Mouse (Mus musculus) left cerebral cortex, postnatal 4 days (tissue): ENCODE results near the gene Alad. TPM values are rescaled to one million over a fixed set of nuclear protein-coding genes. Genes with fewer than 3 reads are reported as not detected.

Experiments used
- DNase-seq: peaks from one replicate; pipeline ENCODE4 v3.0.0-alpha.2; 2022
- intact Hi-C: fragments of 180-260 bp; cut with DNase I; formaldehyde crosslinking; loops from one replicate; pipeline ENCODE4 v1.15.1; 2025
- total RNA-seq, 2 experiments: library from RNA; stranded (reverse); gene quantifications; 2 replicates each; pipeline ENCODE4 v1.2.3; 2021

Gene Alad
- total RNA-seq = 10 to 100 TPM; 35.3 to 36.8 TPM

DNA sequence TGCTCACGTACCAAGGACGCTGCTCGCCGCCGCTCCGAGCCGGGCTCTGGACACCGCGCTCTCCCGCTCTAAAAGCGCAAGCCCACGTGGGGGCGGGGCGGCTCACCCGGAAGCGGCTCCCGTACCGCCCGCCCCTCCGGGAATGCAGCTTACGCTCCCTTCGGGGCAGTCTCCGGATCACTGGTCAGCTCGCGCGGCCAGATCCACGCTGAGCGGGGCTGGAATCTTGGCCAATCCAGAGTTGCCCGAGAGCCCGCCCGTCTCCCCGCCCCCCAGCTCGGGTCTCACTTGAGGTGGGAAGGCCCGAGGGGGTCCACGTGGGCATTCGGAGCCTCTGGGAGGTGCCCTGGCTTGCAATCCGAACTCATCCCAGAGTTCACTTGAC, at the start of gene Alad:
Alad (minus strand) TSS at position 70 of the 385 bp plus-strand sequence.
- intact Hi-C loops = no loop called here
- peak; percentile 78 for DNase-seq

DNA sequence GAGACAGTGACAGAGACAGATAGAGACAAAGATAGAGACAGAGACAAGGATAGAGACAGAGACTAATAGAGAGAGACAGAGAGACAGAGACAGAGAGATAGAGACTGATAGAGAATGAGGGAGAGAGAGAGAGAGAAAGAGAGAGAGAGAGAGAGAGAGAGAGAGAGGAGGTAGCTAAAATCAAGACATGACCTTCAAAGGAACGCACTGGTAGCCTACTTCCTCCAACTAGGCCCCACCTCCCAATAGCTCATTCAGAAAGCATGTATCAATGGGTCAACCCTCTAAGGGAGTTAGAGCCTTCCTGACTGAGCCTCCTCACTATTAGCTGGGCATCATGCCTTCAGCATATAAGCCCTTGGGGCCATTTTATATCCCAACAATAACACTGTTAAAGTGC, 48.6 kb upstream of the Alad start:
- intact Hi-C loops = loop anchor here (10.0 kb wide), 1 partner anchor 566 kb away; no protein-coding TSS in a partner anchor
- no peak for DNase-seq

DNA sequence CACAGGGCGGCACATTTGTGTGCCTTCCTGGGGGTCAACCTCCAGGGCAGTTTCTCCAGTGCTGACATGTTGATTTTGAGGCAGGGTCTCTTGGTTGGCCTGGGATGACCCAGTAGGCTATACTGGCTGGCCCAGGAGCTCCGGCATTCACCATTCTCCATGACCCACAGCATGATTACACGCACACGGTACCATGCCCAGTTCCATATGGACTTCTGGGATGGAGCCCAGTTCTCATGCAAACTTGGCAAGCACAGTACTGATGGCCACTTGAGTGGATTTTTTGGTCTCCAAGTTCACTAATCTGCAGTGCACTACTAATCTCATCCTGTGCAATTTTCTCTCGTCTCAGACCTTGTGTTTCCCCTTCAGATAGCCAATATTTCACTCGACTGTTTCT, 48.0 kb upstream of the Alad start:
- no peak for DNase-seq
- intact Hi-C loops = loop anchor here (10.0 kb wide), 1 partner anchor 567 kb away; no protein-coding TSS in a partner anchor

DNA sequence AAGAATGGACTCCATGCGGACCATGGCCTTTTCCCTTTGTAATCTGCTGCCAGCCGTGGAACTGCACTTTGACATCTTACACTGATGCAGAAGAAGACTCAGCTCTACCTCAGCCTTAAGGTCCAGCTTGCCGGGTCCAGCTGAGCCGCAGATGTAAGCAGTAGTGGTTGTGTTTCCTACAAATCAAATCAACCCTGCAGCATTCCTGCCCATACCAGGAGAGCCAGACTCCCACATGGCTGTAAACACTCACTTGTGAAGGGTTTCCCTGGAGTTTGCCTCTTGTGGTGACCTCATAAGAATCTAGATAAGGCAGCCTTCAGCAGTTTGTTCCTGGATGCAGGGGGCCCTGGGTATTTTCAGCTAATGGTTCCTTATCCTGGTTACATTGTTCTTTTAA, 46.8 kb upstream of the Alad start:
- intact Hi-C loops = loop anchor here (10.0 kb wide), 1 partner anchor 568 kb away; no protein-coding TSS in a partner anchor

DNA sequence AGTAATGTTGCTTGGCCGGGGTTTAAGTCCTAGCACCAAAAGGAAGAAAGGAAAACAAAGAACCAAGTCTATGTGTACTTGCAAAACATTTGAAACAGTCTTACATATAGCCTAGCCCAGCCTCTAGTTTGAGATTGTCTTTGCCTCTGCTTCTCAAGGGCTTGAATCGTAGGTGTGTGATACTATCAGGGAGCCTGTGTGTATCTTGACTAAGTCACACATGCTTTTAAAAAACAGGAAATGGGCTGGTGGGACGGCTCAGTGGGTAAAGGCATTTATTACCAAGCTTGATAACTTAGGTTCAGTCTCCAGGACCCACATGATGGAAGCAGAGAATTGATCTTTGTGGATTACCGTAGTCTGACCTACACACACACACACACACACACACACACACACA, 42.3 kb upstream of the Alad start:
- DNase-seq = no peak
- intact Hi-C loops = loop anchor here (5.0 to 10.0 kb wide), 3 partner anchors 135 to 573 kb away; no protein-coding TSS in a partner anchor

More for the DNA sequence above, 46.8 kb upstream of the Alad start:
- no peak for DNase-seq

DNA sequence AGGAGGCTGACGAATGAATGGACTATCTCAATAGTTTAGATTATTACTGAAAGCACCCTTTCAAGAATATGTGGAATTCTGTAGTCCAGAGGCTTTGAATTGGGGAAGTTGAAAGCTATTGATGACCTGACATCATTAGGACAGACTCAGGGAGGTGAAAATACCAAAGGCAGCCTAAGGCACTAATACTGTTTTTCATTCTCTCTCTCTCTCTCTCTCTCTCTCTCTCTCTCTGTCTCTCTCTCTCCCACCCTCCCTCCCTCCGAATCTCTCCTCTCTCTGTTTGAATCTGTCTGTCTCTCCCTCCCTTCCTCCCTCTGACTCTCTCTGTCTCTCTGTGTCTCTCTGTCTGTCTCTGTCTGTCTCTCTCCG, 41.9 kb upstream of the Alad start:
- intact Hi-C loops = loop anchor here (5.0 to 10.0 kb wide), 3 partner anchors 136 to 573 kb away; no protein-coding TSS in a partner anchor
- DNase-seq = no peak

DNA sequence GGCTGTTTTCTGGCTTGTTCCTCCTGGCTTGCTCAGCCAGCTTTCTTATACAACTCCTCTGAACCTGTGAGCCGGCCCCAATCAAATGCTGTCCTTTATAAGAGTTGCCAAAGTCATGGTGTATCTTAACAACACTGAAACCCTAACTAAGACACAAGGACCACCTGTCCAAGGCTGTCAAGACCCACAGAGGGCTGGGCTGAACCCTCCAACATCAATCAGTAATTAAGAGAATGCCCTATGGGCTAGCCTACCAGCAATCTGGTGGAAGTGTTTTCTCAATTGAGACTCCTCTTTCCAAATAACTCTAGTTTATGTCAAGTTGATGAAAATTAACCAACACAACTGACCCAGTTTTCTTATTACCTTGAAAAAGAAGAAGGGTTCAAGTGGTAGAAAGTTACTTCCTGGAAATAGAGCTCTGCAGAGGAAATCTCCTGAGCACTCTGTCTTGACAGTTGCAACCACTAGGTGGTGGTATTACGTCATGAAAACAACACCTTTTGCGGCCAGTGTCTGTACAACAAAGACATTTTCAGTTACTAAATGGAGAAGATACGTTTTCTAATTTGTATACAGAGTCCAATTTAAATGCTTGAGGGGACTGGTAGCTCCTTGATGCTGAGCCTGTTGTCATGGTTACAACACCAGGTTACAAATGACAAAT, 41.4 kb upstream of the Alad start:
- intact Hi-C loops = loop anchor here (5.0 to 10.0 kb wide), 3 partner anchors 136 to 574 kb away; no protein-coding TSS in a partner anchor
- DNase-seq = peak; percentile 75

DNA sequence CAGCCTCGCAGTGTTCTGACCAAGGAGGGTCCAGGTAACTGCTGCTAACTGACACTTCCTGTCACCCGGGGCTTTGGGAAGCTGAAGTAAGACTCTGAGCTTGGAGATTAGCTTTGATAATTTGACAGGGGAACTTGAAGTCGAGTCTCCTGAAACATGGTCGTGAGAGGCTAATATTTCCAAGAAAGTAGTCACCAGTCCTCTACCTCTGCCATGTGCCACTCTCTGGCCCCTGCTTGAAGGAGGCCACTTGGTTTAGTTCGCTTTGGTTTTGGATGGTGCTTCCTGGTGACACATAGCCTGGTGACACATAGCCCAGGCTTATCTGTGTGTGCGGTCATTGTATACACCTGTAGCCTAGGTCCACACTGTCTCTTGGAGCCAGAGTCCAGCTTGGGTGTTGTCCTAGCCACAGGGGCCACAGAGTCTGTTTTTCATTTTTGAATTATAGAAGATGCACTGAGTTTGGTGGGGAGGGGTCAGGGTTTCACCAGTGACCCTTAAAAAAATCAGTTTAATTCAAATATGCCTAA, 40.1 kb upstream of the Alad start, which contains the start of gene Rgs3:
Rgs3 (plus strand) TSS at position 51 of the 533 bp plus-strand sequence.
- intact Hi-C loops = loop anchor here (5.0 to 10.0 kb wide), 3 partner anchors 137 to 575 kb away; no protein-coding TSS in a partner anchor
- no peak for DNase-seq

DNA sequence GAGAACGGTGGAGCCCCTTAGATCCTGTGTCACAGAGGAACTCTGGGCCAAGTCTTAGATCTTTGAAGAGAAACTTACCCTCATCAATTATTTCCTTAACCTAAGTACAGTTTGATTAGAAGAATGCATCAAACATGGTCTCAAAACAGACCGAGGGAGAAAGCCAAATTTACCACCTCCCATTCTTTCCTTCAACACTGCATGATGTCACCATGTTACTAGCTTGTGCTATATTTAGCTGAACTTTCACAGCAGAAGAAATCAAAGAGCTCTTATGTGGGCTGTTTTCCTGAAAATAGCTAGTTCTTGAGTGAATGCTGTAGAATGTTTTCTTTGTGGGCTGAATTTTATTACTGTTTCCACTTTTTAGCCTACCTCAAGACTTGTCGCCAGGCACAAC, 37.7 kb upstream of the Alad start:
- DNase-seq = no peak
- intact Hi-C loops = no loop called here

DNA sequence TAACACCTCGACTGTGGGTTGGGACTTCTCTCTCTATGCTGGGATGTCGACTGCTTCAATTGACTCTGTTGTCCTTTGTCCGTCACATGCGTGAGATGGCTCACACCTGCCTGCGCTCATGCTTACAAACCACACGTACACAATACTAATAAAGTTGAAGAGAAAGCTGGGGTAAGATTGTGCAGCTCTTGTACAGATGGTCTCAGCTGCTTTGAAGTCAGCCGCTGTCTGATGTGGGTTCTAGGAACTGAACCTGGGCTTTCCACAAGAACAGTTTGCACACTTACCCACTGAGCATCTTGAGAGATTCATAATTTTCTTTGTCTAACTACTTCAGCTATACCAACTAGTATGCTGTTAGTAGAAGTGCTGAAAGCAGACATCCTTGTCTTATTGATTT, 32.2 kb upstream of the Alad start:
- intact Hi-C loops = no loop called here
- DNase-seq = no peak

DNA sequence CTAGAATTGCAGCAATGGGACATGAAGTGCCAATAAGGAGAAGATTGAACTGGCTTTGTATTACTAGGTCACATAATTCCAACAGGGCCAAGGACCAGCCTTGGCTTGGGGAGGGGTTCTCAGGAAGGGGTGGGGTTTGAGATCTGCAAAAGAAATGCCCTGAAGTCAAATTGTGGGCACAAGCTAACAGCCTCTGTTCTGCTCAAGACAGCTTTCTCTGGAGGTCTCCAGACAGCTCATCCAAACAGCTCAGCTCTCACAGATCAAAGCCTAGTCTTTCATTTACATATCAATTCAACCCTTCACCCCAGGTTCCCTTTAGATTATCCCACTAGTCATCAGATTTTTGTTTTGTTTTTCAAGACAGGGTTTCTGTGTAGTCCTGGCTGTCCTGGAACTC, 25.1 kb upstream of the Alad start:
- intact Hi-C loops = no loop called here
- DNase-seq = no peak

DNA sequence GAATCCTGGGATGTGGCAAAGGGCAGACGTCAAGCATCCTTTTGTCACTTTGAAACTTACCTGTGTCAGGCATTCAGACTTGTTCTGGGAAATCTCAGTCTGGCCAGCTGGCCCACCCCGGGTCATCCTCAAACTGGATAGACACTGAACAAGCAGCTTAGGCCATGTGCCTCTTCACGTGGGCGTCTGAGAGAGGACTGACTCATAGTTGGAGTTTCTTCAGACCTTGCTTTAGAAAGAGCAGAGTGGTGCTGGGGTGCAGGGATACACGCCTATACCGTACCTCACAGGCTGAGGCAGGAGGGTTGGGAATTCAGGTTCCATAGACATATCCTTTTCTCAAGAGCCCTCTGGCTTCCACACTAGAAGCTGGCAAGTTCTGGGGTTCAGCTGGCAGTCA, 24.1 kb upstream of the Alad start:
- intact Hi-C loops = no loop called here
- no peak for DNase-seq

DNA sequence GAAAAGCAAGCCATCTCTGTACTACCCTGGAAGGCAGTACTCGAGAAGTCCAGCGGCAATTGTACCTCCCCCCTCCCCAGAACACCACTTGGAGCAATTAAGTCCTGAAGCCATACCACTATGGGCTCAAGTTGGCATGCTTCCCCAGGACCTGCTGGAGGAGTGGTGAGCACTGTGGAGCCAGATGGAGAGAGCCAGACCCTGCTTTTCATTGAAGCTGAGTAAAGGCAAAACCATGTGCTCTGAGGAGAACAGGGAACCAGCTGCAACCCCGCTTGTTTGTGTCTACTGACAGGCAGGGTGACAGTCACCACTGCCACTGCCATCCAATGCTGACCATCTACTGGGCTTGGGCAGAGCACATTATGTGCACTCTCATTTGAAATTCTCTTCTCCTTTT, 22.1 kb upstream of the Alad start:
- DNase-seq = peak; percentile 67
- intact Hi-C loops = no loop called here

DNA sequence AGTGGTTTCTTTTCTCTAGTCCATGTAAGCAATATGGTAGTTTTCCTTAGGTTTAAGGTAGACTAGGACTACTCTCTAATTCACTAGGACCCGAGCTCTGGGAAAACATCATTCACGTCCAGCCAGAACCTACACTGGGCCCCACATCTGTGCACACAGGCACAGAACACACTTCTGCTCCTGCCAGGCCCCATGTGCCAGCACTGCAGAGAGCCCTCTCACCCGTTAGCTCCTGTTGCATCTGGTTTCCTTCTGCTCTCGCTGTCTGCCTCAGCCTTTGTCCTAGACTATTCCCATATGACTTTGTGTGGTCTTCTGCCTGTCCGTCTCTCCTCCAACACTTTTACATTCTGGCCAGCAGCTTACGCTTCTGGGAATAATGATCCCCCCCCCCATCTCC, 14.0 kb upstream of the Alad start:
- no peak for DNase-seq
- intact Hi-C loops = no loop called here

DNA sequence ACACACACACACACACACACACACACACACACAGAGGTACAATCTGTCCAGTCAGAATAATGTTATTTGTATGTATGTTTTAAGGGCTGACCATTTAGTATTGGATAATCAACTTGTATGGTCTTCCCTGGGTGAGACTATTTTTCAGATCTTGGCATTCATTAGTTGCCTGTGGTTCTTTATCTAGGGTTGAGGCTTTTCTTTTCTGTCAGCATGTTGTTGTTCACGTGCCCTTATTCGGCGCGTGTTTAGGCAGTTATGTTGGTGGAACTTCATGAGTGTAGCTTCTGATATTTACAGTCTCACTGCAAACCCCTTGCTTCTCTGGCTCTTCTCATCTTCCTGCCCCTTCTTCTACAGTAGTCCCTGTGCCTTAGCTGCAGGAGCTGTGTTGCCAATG, 7.9 kb upstream of the Alad start:
- intact Hi-C loops = no loop called here
- DNase-seq = no peak

DNA sequence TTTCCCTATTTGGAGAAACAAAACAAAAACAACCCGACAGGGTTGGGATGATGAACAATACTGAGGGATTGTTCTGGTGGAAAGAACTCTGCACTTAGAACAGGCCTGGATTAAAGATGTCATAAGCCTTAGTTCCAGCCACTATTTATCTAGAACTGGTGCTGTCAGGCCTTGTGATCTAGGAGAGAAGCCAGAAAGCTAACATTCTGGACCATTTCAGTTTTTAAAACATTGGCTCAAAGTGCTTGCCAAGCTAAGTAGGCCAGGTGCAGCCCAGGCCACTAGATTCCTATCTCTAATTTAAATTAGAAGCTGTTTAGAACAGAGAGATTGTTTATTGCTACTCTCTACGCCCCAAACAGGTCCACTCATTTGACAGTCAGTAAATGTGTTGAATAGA, 6.5 kb upstream of the Alad start:
- DNase-seq = no peak
- intact Hi-C loops = no loop called here

DNA sequence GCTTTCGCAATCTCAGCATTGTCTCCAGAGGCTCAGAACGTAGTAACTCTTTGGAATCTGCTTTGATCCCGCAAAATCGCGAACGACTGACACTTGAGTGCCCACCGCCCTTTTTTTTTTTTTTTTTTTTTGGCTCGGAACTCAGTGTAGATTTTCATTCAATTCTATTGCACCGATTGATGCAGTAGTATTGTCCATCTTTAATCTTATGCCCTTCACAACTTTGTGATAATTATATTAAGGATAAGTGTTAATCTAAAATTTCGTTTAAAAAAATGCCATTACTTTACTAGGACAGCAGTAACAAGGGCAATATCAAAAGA, 5.7 kb upstream of the Alad start:
- no peak for DNase-seq
- intact Hi-C loops = no loop called here

DNA sequence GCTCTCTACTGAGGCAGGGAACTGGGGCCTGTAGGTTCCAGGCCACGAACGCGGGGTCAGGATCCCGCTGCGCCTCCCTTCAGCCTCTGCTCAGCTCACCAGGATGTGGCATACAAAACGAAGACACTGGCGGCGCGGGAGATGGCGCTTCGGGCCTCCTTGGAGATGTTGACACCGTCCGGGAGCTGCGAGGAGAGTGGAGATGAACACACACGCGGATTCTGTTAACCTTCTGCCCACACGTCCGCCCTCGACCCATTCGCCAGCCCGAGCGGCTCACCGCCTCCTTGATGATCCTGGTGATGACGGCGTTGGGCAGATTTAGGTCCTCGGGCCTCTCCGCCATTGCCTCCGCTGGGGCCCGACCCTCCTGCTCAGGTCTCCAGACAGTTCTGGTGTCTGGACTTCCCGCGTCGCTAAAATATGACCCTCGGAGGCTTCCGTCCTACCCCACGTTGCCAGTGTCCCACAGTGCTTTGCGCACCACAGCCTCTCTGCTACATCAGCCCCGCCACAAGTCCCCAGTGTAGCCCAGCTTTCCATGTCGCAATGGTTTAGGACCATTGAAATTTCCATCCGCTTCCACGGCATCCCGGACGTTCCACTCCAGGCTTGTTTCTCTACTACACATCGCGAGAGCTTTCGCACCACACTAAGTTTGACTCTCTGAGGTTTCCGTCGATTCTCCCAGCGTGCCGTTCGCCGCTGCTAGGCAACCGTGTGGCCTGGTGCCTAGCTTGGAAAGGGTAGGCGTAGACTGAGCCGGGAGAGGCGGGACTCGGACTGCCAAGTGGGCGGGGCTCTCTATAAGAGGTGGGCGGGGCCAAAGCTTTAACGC, 5.2 kb upstream of the Alad start, which contains the start of the genes Pole3 and 4933430I17Rik:
Pole3 (minus strand) TSS at position 418 of the 838 bp plus-strand sequence.
4933430I17Rik (plus strand) TSS at position 719 of the 838 bp plus-strand sequence.
- peak; percentile 98 for DNase-seq
- intact Hi-C loops = no loop called here

DNA sequence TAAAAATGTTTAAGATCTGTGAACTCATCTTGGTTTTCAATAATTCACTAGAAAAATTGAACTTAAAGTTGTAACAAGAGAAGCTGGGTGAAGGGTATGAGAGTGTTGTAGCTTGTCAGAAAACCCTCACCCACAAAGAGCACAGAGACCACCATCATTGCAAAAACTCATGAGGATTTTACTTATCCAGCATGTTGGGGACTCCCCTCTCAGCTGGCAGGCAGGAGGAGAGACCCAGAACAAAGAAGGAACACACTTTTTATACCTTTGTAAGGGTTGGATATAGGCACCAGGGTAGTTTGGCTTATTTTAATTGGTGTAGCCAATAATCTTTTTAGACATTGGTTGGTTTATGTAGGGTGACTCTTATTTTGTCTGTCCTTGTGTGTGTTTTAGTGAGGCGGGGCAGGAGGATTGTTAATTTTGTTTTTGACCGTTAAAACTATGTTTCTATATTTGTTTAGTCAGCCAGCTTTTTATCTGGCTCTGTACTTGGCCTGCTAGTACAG, 1.2 kb upstream of the Alad start:
- intact Hi-C loops = no loop called here
- DNase-seq = no peak

DNA sequence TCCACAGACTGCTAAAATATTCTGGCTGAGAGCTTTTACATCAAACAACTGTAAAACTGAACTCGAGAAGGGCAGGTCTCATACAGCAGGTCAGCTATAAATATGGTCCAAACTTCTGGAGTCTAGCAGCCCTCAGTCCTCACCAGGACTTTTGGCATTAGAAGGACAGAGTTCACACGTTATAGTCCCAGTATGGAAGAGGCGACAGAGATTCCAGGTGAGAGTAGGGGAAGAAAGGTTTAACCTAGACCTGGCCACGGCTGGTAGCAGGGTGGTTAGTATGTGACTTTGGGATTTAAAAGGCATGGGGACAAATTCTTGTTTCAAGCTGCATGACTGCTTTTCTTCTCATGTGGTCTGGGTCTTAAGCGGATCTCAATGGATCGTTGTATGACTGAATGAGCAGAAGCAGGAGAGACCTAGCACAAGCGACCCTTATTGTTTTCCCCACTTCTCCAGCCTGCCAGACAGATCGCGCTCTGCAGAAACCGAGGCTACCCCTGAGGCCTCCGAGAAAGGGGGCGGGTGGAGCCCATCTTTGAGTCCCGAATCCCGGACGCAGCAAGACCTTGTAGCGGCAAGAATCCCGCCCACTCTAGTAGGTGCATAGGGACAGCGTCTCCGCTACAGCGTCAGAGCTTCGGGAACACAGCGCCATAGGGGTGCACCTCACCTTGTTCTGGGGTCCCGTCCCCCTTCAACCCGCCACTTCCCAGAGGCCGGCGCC, 433 bp downstream of the Alad start:
- DNase-seq = peak; percentile 27
- intact Hi-C loops = no loop called here
